Mouse (Mus musculus) retina, embryonic 14.5 days (tissue): Measurements from ENCODE around the gene Dlg2.

ENCODE experiments used
- DNase-seq: peaks from one replicate; pipeline ENCODE4 v3.0.0-alpha.2; 2015; ENCODE audit warnings: low spot score

Gene Dlg2

DNA sequence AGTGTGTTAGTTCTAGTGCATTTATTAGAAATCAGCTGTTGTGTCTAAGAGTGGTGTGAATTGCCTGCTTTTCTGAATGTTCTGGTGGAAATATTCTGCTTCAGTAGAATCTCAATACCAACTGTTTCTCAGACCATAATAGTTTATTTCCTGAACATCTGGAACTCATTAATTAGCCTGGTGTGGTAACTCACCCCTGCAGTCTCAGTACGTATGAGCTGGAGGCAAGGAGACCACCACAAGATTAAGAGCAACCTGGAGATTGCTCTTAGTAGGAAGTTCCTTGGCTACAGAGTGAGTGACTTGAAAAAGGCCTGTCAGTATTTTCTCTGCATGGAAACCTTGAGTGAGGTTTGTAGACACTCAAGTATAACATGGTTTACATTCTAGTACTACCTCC is 1810.6 kb downstream of the Dlg2 start:
- DNase-seq, result no peak

DNA sequence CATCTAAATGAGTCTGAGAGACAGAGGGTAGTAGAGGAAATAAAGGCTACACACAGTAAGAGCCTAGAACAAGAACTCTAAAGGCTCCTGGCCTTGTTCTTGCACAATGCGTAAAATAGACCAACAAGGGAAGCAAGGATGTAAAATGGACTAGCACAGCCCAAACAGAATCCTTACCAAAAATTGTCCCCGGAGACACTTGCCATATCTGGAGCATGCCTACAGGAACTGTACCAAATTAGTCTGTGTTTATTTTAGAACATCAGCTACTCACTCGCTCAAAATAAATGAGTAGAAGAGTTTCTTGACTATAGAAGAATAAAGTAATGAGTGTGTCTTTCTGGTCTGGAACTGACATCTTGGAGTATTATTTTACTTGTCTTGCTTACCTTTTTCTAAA is 1812.3 kb downstream of the Dlg2 start:
- DNase-seq, result no peak

DNA sequence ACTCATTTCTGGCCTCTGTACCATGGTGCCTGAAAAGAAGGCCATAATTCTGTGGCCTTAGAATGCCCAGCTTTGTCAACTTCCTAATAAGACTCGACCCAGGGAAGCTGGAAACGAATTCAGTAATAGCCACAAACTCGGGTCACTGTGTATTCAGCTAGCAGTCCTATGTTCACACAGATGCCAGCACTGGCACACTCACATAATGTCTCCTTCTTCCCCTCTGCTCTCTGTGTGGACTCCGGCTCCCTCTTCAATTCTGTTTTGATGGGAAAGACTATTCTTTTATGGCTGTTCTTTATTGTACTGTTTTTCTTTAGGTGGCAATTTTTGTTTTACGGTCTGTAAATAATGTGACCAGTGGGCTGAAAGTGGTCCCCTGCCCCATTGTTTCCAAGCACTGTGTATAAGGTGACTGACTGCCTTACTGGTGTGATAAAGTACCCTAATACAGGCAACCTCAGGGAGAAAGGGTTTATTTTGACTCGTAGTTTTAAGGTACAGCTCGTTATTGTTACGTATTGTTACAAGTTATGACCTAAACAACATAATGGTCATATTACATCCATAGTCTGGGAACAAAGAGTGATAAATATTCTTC is 1816.5 kb downstream of the Dlg2 start:
- no peak for DNase-seq

DNA sequence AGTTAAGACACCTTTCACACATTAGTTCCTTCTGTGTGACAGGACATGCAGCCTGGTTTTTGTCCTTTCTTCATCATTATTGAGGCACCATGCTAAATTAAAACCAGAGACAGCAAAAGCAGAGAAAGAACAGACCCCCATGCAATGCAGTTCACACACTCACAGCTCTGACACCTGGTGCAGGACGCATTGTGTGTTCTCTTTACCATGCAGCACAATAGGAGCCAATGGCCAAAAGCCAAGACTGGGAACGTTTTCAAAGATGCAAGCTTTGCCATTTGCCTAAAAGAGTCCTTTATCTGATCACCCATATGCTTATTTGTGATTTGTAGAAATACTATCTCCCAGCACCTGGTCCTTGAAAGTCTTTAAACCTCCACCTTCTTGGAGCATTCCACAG is 1824.6 kb downstream of the Dlg2 start:
- no peak for DNase-seq

DNA sequence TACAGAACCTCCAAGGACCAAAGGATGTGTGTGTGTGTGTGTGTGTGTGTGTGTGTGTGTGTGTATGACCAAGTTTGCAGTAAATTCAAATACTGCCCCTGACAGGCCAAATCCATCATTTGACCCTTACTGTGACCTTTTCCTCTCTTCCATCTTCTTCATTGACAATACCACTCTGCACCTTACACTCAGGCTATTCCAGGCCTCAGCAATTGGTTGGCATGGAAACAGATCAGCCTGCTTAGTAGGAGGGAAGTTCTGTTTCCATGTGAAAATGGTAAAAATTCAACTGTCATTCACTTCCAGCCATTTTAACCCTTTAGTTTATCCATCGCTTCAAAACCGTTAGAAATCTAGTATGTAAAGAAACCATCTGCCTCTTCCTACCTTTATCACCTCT is 1831.2 kb downstream of the Dlg2 start:
- no peak for DNase-seq

DNA sequence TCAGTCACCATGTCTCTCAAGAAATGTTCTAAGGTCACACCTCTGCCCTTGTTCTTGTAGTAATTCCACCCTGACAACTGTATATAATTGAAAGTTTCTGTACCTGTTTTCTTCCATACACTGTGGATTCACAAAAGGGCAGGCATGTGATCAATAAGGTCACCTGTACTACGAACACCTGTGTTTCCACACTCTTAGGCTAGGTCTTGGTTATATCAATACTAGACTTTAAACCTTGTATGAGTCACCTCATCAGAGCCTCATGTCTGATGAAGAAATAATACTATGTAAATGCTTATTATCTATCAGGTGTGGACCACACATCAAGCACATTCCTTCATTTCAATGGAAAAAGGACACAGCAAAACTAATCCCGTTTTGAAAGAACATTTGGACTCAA is 1831.7 kb downstream of the Dlg2 start:
- DNase-seq, result no peak

DNA sequence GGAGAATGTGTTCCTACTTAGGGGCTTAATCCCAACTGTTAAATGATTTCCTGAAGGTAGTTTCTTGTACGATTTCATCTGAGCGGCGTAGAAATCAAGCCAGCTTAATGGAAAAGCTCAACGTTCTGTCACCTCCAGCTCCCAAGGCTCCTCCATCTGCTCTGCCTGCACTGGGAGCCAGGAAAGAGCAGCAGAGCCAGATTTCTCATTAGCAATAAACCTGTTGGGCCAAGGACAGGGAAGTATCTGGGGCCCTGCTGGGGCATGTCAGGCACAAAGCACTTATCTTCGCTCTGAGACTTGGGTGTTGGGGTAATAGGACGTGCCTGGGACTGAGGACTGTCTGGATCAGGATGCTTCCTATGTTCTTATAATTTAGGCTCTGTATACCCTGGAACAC is 1839.9 kb downstream of the Dlg2 start:
- no peak for DNase-seq

DNA sequence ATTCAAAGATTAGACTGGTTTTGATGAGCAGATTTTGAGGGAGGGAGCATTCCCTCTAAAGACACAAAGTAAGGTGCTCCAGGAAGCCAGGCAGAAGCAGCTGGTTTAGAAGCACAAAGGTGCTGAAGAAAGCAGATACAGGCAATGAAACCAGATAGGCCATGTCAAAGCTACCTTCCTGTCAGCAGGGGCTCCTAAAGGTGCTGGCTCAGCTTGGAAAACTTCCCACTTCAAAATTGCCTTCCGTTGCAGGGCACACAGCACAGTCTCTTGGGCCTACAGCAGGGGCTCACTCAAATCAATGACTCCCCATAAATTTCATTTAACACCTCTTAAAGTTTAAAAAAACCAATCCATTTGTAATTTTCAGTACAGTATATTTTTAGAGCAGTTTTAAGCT is 1843.0 kb downstream of the Dlg2 start:
- no peak for DNase-seq

DNA sequence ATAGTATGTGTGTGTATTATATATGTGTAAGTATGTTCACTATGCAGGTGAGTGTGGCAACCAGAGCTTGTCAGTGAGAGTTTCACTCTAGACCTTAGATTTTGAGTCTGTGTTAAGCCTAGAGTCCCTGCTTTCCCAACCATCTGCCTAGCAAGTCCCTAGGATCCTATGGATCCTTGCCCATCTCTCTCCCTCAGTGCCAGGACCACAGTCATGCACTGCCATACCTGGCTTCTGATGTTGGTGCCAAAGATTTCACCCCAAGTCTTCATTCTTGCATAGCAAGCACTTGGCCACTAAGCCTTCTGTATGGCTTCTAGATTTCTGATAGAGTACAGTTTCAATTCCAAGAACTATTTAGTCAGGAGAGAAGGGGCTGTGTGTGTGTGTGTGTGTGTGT is 1843.7 kb downstream of the Dlg2 start:
- DNase-seq, result no peak

DNA sequence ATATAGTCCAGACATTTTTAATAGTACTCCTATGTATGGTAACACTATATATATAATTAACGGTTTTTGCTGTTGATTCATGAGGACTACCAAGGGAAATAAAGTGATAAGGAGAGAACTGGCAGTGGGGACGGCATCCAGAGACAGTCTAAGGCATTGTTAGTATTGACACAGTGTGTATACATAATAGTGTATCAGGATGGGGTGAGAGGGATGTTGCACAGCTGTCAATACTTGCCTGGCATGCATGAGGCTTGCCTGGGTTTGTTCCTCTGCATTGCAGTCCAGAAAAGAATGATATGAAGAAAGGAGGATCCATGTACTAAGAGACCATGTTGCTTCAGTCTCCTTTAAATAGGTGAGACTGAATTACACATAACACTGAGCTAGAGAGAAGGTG is 1845.3 kb downstream of the Dlg2 start:
- no peak for DNase-seq

DNA sequence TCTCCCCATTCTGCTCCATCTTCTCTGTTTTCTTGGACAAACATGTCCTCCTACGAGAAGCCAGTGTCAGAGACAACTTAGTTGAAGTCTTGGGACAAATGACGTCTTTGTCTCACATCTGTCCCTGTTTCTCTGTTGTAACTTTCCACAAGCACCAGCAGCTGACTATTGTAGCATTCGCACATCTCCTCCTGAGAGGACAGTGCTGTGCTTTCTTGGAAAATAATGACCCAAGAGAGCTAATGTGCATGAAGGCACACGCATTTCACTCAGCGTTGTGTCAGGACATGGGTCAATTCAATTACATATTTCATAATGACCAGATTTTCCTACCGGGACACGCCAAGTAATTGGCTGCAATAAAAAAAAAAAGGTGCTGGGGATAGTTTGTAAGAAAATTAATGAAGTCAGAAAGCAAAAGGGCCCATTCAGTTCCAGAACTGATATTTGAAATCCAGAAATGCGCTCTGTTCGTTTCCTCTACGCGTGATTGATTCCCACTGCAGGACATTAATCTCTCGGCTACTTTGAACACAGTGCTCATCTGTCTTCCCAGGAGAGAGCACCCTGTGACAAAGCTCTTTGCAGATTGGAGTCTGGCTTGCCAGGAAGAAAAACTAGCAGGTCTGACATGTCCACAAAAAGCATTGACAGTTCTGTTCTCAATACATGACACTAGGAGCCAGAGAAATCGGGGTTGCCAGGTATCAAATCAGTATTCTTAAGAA is 1846.0 kb downstream of the Dlg2 start:
- peak; percentile 49 for DNase-seq

DNA sequence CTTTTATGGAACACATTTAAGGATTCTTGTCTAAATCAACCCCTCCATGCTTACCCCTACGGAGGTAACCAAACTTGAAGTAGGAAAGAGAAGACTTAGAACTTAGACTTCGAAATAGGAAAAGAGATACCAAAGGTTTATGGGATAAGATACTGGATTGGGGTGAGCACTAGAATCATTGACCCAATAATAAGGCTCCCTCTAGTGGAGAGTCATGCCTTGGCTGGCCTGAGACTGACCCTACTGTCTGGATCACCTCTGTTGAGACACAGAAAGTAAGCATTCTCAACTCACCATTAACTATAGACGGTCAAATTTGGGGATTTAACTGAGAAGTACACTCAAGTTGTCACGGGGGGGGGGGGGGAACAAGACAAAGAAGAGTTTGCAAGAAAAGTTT is 1847.2 kb downstream of the Dlg2 start:
- DNase-seq, result peak; percentile 71

DNA sequence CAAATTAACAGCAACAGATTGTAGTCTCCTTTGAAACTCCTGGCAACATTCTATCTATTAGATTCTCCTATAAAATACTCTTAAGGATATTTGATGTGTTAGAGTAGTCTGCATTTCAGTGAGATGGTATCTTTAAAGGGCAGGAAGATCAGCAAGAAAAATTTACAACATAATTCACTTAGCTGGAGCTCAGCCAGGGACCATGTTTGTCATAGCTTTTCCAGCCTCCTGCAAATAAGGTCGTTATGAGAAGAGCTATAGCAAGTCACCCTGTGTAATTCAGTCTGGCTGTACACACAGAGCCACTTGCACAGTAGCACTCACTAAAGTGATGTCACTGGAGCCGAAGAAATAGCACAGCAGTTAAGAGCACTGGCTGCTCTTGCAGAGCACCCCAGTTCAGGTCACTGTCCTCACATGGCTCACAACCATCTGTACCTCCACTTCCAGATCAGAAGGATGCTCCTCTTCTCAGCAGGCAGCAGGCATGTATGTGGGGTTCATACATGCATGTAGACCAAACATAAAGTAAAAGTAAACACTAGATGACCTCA is 1850.9 kb downstream of the Dlg2 start:
- no peak for DNase-seq

DNA sequence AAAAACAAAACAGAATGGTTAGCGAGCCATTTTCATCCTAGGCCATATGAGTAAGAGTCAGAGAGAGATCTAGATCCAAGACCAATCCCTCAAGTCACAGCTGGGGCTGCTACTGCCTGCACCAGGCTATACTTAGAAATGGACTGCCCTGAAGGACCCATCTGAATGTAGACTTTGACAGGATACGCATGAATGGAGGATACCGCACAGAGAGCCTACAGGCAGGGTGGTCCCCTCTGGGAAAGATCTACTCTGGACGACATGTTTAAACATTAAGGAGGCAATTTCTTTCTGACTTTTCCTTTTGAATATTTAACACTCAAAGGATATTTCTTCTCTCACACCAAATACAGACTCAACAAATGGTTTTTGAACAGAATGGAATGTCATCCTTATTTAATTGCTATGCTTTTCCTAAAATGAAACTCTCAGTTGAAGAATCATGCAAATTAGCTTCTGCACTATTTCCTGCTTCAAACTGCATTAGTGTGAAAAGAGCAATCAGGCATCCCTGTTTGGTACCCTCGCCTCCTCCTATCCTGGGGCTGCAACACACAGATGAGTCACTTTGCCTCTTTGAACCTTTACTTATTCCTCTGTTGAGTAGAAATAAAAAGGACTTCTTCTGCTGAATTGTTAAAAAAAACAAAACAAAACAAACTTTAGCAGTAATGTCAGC is 1856.9 kb downstream of the Dlg2 start:
- peak; percentile 75 for DNase-seq

DNA sequence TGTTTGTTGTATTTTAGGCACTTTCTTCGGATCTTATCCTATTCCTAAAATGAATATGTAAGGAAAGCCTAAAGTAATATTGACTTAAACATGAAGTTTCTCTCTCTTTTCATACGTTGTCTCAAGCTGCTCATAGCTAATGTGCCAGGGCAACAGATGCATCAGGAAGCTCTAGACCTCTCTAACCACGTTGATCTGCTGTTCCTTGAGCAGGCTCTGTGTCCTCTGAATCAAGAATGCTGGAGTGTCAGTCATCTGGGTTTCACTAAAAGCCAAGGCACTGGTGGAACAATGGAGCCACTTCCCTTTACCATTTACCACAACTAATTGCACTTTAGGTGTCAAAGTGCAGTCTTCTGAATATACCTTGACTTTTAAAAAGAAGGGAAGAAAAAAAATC is 1880.1 kb downstream of the Dlg2 start:
- DNase-seq, result no peak

DNA sequence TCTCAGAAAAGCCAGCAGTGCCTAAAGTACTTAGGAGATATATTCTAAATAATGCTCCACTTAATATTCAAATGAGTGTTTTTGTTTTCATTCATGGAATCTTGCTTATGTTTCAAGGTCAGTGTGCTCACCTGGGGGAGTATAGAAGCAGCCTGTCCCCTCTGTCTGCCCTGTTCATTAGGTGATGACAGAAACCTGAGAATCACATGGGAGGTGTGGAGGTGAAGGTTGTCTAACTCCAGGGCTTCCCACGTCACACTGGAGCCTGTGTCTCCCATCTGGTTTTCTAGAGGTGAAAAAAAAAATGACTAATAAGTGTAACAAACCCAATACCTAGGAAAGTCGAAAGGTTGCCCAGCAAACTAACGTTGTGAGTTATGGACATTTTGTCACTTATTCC is 1886.9 kb downstream of the Dlg2 start:
- no peak for DNase-seq

DNA sequence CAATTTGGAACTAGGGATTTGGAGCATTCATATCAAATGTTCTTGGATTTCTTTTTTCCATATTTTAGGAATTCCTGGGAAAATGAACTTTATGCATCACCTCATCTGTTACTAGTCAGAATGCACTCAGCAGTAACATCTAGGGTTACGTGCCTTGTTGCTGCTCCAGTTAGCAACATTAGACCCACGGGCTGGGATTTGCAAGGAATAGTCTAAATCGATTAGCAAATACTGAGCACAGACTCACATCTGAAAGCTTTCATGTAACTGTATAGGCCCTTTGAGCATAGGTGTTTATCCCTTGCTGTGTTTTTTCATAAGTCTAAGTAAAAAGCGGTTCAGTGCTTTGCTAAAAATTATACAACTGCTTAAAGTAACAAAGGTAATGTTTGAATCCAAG is 1887.3 kb downstream of the Dlg2 start:
- DNase-seq, result no peak

DNA sequence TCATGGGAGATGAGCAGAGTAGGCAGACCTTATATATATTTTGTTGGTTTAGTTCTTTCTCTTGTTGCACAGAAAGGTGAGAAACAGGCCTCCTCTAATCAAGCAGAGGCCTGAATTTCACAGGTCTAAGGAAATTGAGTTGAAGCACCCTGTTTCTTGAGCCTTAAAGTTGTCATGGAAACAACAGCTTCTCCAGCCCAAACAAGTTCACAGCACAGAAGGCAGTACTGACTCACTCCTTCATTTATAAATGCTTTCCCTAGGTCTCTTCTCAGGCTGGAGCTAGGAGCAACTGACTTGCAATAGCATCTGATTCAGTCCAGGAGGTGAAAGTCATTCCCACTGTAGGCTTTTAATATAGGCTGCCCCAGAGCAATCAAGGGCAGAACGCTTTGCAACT is 1890.6 kb downstream of the Dlg2 start:
- DNase-seq, result no peak

DNA sequence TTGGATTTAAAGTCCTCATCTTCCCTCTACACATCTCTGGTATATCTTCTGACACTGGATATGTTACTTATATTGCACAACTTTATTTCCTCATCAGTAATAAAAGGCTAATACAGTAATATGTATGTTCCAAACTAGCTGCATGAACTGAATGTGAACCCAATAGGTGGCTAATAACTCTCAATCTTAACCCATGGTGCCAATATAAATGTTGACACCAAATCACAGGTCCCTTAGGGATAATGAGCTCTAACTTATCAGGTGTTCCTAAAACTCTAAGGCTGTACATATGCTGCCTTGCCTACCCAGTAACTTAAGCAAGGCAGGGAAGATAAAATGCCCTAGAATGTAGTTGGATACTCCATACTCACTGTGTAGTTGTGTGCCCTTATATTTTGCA is 1894.0 kb downstream of the Dlg2 start:
- DNase-seq, result no peak

DNA sequence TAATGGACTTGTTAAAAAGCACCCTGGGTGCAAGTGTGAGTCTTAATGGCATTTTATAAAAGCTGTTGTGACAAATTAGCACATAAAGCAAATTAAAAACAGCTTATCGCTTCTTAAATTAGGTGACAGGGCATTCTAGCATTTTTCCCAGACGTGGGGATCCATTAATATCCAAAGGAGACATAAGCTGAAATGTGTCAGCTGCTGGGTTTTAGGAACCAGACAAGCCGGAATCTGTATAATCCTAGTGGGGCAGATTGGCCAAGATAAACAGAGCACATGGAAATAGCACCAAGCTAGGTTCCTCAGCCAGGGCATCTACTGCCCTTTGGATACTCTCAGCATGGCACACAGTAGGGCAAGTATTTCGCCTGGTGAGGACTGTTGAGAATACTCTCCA is 1895.2 kb downstream of the Dlg2 start:
- no peak for DNase-seq

DNA sequence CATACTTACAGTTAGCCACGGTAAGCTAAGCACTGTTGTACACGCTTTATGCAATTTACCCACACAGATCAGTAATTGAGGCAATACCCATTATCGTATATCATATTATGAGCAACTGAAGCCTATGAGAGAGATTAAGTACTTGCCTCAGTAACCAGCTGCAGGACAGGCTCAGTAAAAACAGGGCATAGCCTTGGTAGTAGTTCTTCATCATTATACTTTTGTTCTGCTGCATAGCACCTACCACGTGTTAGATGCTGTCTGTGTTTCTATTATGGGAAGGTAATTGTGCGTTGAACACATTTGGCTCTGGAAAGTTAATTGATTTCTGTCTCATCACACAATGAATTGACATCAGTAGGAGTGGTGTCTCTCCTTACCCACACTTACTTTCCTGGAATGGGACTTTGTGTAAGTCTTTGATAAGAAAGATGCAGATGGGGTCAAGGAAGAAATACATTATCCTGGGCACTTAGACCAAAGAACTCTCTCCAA is 1897.4 kb downstream of the Dlg2 start:
- DNase-seq, result no peak

DNA sequence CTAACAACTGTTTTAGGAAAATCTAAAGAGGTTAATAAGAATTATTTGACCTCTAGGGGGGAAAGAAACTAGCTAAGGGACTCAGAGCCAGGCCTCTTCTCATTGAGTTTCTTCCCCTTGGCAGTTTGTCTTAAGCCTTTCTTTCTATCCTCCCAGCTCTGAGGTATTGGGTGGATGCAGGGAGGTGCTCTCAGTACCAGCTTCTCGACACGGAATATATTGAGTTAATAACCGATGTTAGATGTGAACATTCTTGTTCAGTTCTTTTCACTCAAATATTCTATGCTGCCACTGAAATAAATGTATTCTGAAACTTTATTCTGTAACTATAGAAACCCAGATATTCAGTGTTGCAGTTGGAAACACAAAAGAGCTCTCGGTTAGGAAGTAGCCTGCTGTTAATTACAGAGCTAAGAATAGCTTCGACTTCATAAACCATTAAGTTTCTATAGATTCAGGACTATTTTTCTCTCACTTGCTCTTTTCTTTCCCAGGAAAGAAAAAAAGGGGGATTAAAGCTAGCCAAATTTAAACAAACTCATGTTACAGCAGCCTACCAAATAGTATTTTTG is 1907.5 kb downstream of the Dlg2 start:
- no peak for DNase-seq
